Mouse (Mus musculus) heart, postnatal 14 days (tissue): ENCODE results near the gene Zfp60. TPM values are rescaled to one million over a fixed set of nuclear protein-coding genes. Genes with fewer than 3 reads are reported as not detected.

Experiments
- DNase-seq, 2 experiments: peaks; one replicate each; pipeline ENCODE4 v3.0.0; 2021 to 2022
- intact Hi-C: fragments of 180-260 bp; cut with DNase I; formaldehyde crosslinking; loops from one replicate; pipeline ENCODE4 v1.15.1; 2025
- long read RNA-seq, 2 experiments: library from polyadenylated mRNA; stranded (forward); transcript quantifications; one replicate each; pipeline ENCODE4 v2.0.0; 2021
- total RNA-seq, 2 experiments: library from RNA; stranded (reverse); gene quantifications; 2 replicates each; pipeline ENCODE4 v1.2.3; 2021

Gene Zfp60
- 10 to 100 TPM in 1 of 2 experiments, 1 to 10 TPM in 1; 9.0 to 10.6 TPM for total RNA-seq
- long read RNA-seq, experiment 1, full-length matches to known transcripts, result 4 of 5 reads
- long read RNA-seq, experiment 1, partial matches to known transcripts, result 0 of 5 reads
- long read RNA-seq, experiment 1, other reads (novel, unspliced or antisense), result 1 of 5 reads
- long read RNA-seq, experiment 2, full-length matches to known transcripts, result 3 of 3 reads
- long read RNA-seq, experiment 2, partial matches to known transcripts, result 0 of 3 reads
- long read RNA-seq, experiment 2, other reads (novel, unspliced or antisense), result 0 of 3 reads

- DNase-seq, result peak; percentile 80 to 87
- intact Hi-C loops, result no loop called here
These were observed at the start of gene Zfp60 for GRCm38 (mm10) chr7:27731281-27731883. TSS of gene Zfp60 (plus strand) at chr7:27731389.

GRCm38 (mm10) chr7:27683218-27683617 lies 48.0 kb upstream of the Zfp60 start:
- intact Hi-C loops, result no loop called here

GRCm38 (mm10) chr7:27685220-27685619 lies 46.0 kb upstream of the Zfp60 start:
- intact Hi-C loops, result loop anchor here (1.0 to 5.0 kb wide), 5 partner anchors 9 to 348 kb away; partner anchors contain the start of genes Akt2 and Ltbp4
- no peak for DNase-seq

More at GRCm38 (mm10) chr7:27683218-27683617, 48.0 kb upstream of the Zfp60 start:
- no peak for DNase-seq

GRCm38 (mm10) chr7:27685681-27686080 lies 45.5 kb upstream of the Zfp60 start:
- DNase-seq, result no peak
- intact Hi-C loops, result loop anchor here (1.0 to 5.0 kb wide), 5 partner anchors 9 to 348 kb away; partner anchors contain the start of genes Akt2 and Ltbp4

GRCm38 (mm10) chr7:27687043-27687442 lies 44.1 kb upstream of the Zfp60 start:
- no peak for DNase-seq
- intact Hi-C loops, result loop anchor here (5.0 kb wide), 3 partner anchors 95 to 350 kb away; partner anchors contain the start of genes Akt2 and Ltbp4

- no peak for DNase-seq
- intact Hi-C loops, result loop anchor here (5.0 kb wide), 3 partner anchors 96 to 351 kb away; partner anchors contain the start of genes Akt2 and Ltbp4
These were observed 43.4 kb upstream of the Zfp60 start for GRCm38 (mm10) chr7:27687836-27688235.

GRCm38 (mm10) chr7:27688246-27688788 lies 42.9 kb upstream of the Zfp60 start:
- intact Hi-C loops, result loop anchor here (5.0 kb wide), 3 partner anchors 96 to 351 kb away; partner anchors contain the start of genes Akt2 and Ltbp4
- no peak for DNase-seq

GRCm38 (mm10) chr7:27688815-27689612 lies 42.2 kb upstream of the Zfp60 start, which contains the start of gene Zfp607b:
TSS of gene Zfp607b (plus strand) at chr7:27689340.
- intact Hi-C loops, result loop anchor here (5.0 kb wide), 3 partner anchors 97 to 352 kb away; partner anchors contain the start of genes Akt2 and Ltbp4
- DNase-seq, result peak; percentile 83 to 86

- intact Hi-C loops, result loop anchor here (2.0 to 5.0 kb wide), 2 partner anchors 38 to 111 kb away; no protein-coding TSS in a partner anchor
- DNase-seq, result peak in 1 of 2 experiments; percentile 40
These were observed 40.1 kb upstream of the Zfp60 start for GRCm38 (mm10) chr7:27691076-27691475.

- DNase-seq, result no peak
- intact Hi-C loops, result no loop called here
These were observed 34.5 kb upstream of the Zfp60 start for GRCm38 (mm10) chr7:27696711-27697110.

GRCm38 (mm10) chr7:27710402-27710801 lies 20.8 kb upstream of the Zfp60 start:
- intact Hi-C loops, result no loop called here

GRCm38 (mm10) chr7:27721951-27722350 lies 9.2 kb upstream of the Zfp60 start:
- DNase-seq, result no peak
- intact Hi-C loops, result no loop called here

More at GRCm38 (mm10) chr7:27710402-27710801, 20.8 kb upstream of the Zfp60 start:
- DNase-seq, result no peak

GRCm38 (mm10) chr7:27725566-27726538 lies 5.3 kb upstream of the Zfp60 start:
- intact Hi-C loops, result loop anchor here (5.0 kb wide), 1 partner anchor 74 kb away; the partner anchor contains the start of gene Ttc9b
- DNase-seq, result peak; percentile 16 to 44

- DNase-seq, result no peak
- intact Hi-C loops, result loop anchor here (5.0 kb wide), 1 partner anchor 75 kb away; the partner anchor contains the start of gene Ttc9b
These were observed 3.7 kb upstream of the Zfp60 start for GRCm38 (mm10) chr7:27727471-27727870.

- intact Hi-C loops, result no loop called here
- no peak for DNase-seq
These were observed 757 bp downstream of the Zfp60 start for GRCm38 (mm10) chr7:27731946-27732345.

GRCm38 (mm10) chr7:27732508-27732907 lies 1.3 kb downstream of the Zfp60 start:
- intact Hi-C loops, result no loop called here

GRCm38 (mm10) chr7:27735457-27735856 lies 4.3 kb downstream of the Zfp60 start:
- intact Hi-C loops, result no loop called here
- no peak for DNase-seq

More at GRCm38 (mm10) chr7:27732508-27732907, 1.3 kb downstream of the Zfp60 start:
- DNase-seq, result no peak

- intact Hi-C loops, result no loop called here
- DNase-seq, result no peak
These were observed 25.3 kb downstream of the Zfp60 start for GRCm38 (mm10) chr7:27756351-27757047.
